Mouse (Mus musculus) E14TG2a.4 (cell line): ENCODE results near the gene Rbm33.

ENCODE experiments used
- CTCF ChIP-seq: conservative IDR thresholded peaks from 2 replicates; pipeline ENCODE4 v1.5.1; 2014; ENCODE audit warnings: low read length
- NANOG ChIP-seq: IDR thresholded peaks from 2 replicates; pipeline ENCODE4 v1.6.1; 2014; ENCODE audit warnings: borderline replicate concordance, low read length, mixed read lengths
- POU5F1 ChIP-seq: IDR thresholded peaks from 2 replicates; pipeline ENCODE4 v1.6.1; 2014; ENCODE audit warnings: low read length, borderline replicate concordance

- TF ChIP-seq CTCF, result no peak
- TF ChIP-seq POU5F1, result no peak
- no peak for TF ChIP-seq NANOG
These were observed 685 bp upstream of the Rbm33 start for GRCm38 (mm10) chr5:28316151-28316721.
